Mouse (Mus musculus): ENCODE measurements around the gene Lamb3. TPM values are rescaled to one million over a fixed set of nuclear protein-coding genes. Genes with fewer than 3 reads are reported as not detected.

Lamb3 gene
- polyA plus RNA-seq, 1 experiment from 2014 or later = 0.29 TPM

Other genes starting within 250 kb of the Lamb3 start
- gene Syt14, start 171.9 kb upstream of the Lamb3 start, polyA plus RNA-seq (2015; fragmentation: Nextera tagmentation; extraction: Ambion mirVana) = 4.5 and 5.7 TPM in 2 replicates
- gene Diexf, start 77.4 kb upstream of the Lamb3 start, polyA plus RNA-seq (2015; fragmentation: Nextera tagmentation; extraction: Ambion mirVana) = 6.9 and 7.4 TPM in 2 replicates
- gene Irf6, start 54.6 kb upstream of the Lamb3 start, polyA plus RNA-seq (2015; fragmentation: Nextera tagmentation; extraction: Ambion mirVana) = 0.58 and 0.80 TPM in 2 replicates
- gene A130010J15Rik, start 39.7 kb upstream of the Lamb3 start, polyA plus RNA-seq (2015; fragmentation: Nextera tagmentation; extraction: Ambion mirVana) = 10.0 and 11.2 TPM in 2 replicates
- gene Traf3ip3, start 6.0 kb upstream of the Lamb3 start, polyA plus RNA-seq (2015; fragmentation: Nextera tagmentation; extraction: Ambion mirVana) = 1.9 and 4.0 TPM in 2 replicates
- gene Hsd11b1, start 56.4 kb downstream of the Lamb3 start, polyA plus RNA-seq (2015; fragmentation: Nextera tagmentation; extraction: Ambion mirVana) = 0.34 and 0.89 TPM in 2 replicates
- gene G0s2, start 65.5 kb downstream of the Lamb3 start, polyA plus RNA-seq (2015; fragmentation: Nextera tagmentation; extraction: Ambion mirVana) = 8.9 and 10.5 TPM in 2 replicates
- gene Camk1g, start 162.6 kb downstream of the Lamb3 start, polyA plus RNA-seq (2015; fragmentation: Nextera tagmentation; extraction: Ambion mirVana) = 44.2 and 44.6 TPM in 2 replicates

Measured in hindbrain, embryonic 16.5 days (tissue).